Mouse (Mus musculus) MEL (cell line): ENCODE measurements around the gene Irf2bp2. TPM values are rescaled to one million over a fixed set of nuclear protein-coding genes. Genes with fewer than 3 reads are reported as not detected.

Source experiments
- DNase-seq: peaks from one replicate; pipeline ENCODE4 v3.0.0; 2011; ENCODE audit warnings: low read depth, low spot score
- H3K27ac ChIP-seq: 2 replicates; pipeline ENCODE4 v1.5.1; 2012; ENCODE audit warnings: low read depth, mild to moderate bottlenecking, control low read depth, low read length, moderate library complexity; ENCODE audit not compliant: control insufficient read depth
- H3K27me3 ChIP-seq, 2 experiments: fragments of 150-350 bp in 1 of 2; sonication (generic) in 1 of 2; 2 replicates each; pipeline ENCODE4 v1.6.1; 2012; ENCODE audit warnings: low read length in 2 of 2, mild to moderate bottlenecking in 2 of 2, improper control_type of control experiment in 1 of 2, moderate library complexity in 1 of 2; ENCODE audit not compliant: insufficient read depth in 2 of 2, control insufficient read depth in 1 of 2
- H3K36me3 ChIP-seq, 2 experiments: 2 replicates each; pipeline ENCODE4 v1.6.1; 2012 to 2014; ENCODE audit warnings: low read length in 2 of 2, improper control_type of control experiment in 1 of 2, inconsistent platforms in 1 of 2, mild to moderate bottlenecking in 1 of 2; ENCODE audit not compliant: insufficient read depth in 2 of 2, control insufficient read depth in 1 of 2
- H3K4me1 ChIP-seq, 2 experiments: fragments of 150-350 bp in 1 of 2; sonication (generic) in 1 of 2; 2 replicates each; pipeline ENCODE4 v1.6.1; 2012; ENCODE audit warnings: low read length in 2 of 2, improper control_type of control experiment in 1 of 2, mild to moderate bottlenecking in 1 of 2; ENCODE audit not compliant: insufficient read depth in 2 of 2, control insufficient read depth in 1 of 2
- H3K4me3 ChIP-seq, 2 experiments: fragments of 150-350 bp in 1 of 2; sonication (generic) in 1 of 2; 2 replicates each; pipeline ENCODE4 v1.5.1; 2012; ENCODE audit warnings: low read depth in 2 of 2, low read length in 2 of 2, mild to moderate bottlenecking in 2 of 2, moderate library complexity in 2 of 2, control low read depth in 1 of 2, improper control_type of control experiment in 1 of 2; ENCODE audit not compliant: control insufficient read depth in 1 of 2, insufficient read depth in 1 of 2
- H3K79me2 ChIP-seq: 2 replicates; pipeline ENCODE4 v1.6.1; 2012; ENCODE audit warnings: mild to moderate bottlenecking, low read length, moderate library complexity; ENCODE audit not compliant: control insufficient read depth, poor library complexity, insufficient read depth
- H3K9ac ChIP-seq: 2 replicates; pipeline ENCODE4 v1.6.1; 2012; ENCODE audit warnings: low read depth, mild to moderate bottlenecking, control low read depth, low read length, moderate library complexity; ENCODE audit not compliant: control insufficient read depth, poor library complexity, severe bottlenecking
- H3K9me3 ChIP-seq: fragments of 150-350 bp; sonication (generic); replicated peaks from 2 replicates; pipeline ENCODE4 v1.6.1; 2012; ENCODE audit warnings: mild to moderate bottlenecking, low read length, improper control_type of control experiment, moderate library complexity; ENCODE audit not compliant: insufficient read depth
- CHD1 ChIP-seq: IDR thresholded peaks from 2 replicates; pipeline ENCODE4 v1.6.1; 2012; ENCODE audit warnings: low read depth, mild to moderate bottlenecking, inconsistent platforms, low read length, improper control_type of control experiment
- CHD2 ChIP-seq: IDR thresholded peaks from 2 replicates; pipeline ENCODE4 v1.6.1; 2011; ENCODE audit warnings: low read length, improper control_type of control experiment
- EP300 ChIP-seq, 2 experiments: IDR thresholded peaks; 2 replicates each; pipeline ENCODE4 v1.6.1; 2011; ENCODE audit warnings: improper control_type of control experiment in 2 of 2, low read length in 2 of 2, low read depth in 1 of 2, mild to moderate bottlenecking in 1 of 2
- ETS1 ChIP-seq: IDR thresholded peaks from 2 replicates; pipeline ENCODE4 v1.6.1; 2012; ENCODE audit warnings: low read depth, mild to moderate bottlenecking, inconsistent platforms, low read length, improper control_type of control experiment, moderate library complexity
- GATA1 ChIP-seq: IDR thresholded peaks from 2 replicates; pipeline ENCODE4 v1.6.1; 2011; ENCODE audit warnings: low read depth, low read length, improper control_type of control experiment
- MAZ ChIP-seq: IDR thresholded peaks from 2 replicates; pipeline ENCODE4 v1.6.1; 2012; ENCODE audit warnings: low read depth, mild to moderate bottlenecking, inconsistent platforms, low read length, improper control_type of control experiment
- MEF2A ChIP-seq: IDR thresholded peaks from 2 replicates; pipeline ENCODE4 v1.6.1; 2014; ENCODE audit warnings: low read depth, mild to moderate bottlenecking, inconsistent platforms, low read length, improper control_type of control experiment; ENCODE audit not compliant: poor library complexity, insufficient replicate concordance, severe bottlenecking; ENCODE audit errors: extremely low read depth
- MXI1 ChIP-seq: IDR thresholded peaks from 2 replicates; pipeline ENCODE4 v1.6.1; 2011; ENCODE audit warnings: mild to moderate bottlenecking, low read depth, low read length, improper control_type of control experiment
- MYB ChIP-seq: IDR thresholded peaks from 2 replicates; pipeline ENCODE4 v1.6.1; 2011; ENCODE audit warnings: mild to moderate bottlenecking, low read depth, low read length, improper control_type of control experiment
- NELFE ChIP-seq: IDR thresholded peaks from 2 replicates; pipeline ENCODE4 v1.6.1; 2011; ENCODE audit warnings: low read depth, low read length, improper control_type of control experiment
- POLR2AphosphoS2 ChIP-seq: IDR thresholded peaks from 2 replicates; pipeline ENCODE4 v1.6.1; 2011; ENCODE audit warnings: low read length, improper control_type of control experiment
- SIN3A ChIP-seq: IDR thresholded peaks from 2 replicates; pipeline ENCODE4 v1.6.1; 2012; ENCODE audit warnings: low read length, improper control_type of control experiment, inconsistent platforms
- TAL1 ChIP-seq: IDR thresholded peaks from 2 replicates; pipeline ENCODE4 v1.6.1; 2012; ENCODE audit warnings: mild to moderate bottlenecking, inconsistent platforms, low read length, moderate library complexity, mixed read lengths
- TBP ChIP-seq: IDR thresholded peaks from 2 replicates; pipeline ENCODE4 v1.8.0; 2011; ENCODE audit warnings: low read depth, low read length, improper control_type of control experiment
- TCF12 ChIP-seq: IDR thresholded peaks from 2 replicates; pipeline ENCODE4 v1.6.1; 2014; ENCODE audit warnings: low read depth, mild to moderate bottlenecking, inconsistent platforms, low read length, improper control_type of control experiment, moderate library complexity
- UBTF ChIP-seq: IDR thresholded peaks from 2 replicates; pipeline ENCODE4 v1.6.1; 2012; ENCODE audit warnings: low read depth, mild to moderate bottlenecking, inconsistent platforms, low read length, improper control_type of control experiment, moderate library complexity, borderline replicate concordance; ENCODE audit not compliant: insufficient read depth
- polyA plus RNA-seq, 2 experiments: library from polyadenylated mRNA; stranded (reverse) in 1 of 2; unstranded in 1 of 2; fragments of >175 nt in 1 of 2; fragments of >200 nt in 1 of 2; gene quantifications; 2 replicates each; pipeline versions ENCODE4 v1.2.1 to v1.2.4; 2012; ENCODE audit warnings: low replicate concordance in 2 of 2, low read depth in 1 of 2; ENCODE audit not compliant: insufficient read length in 2 of 2, insufficient read depth in 1 of 2, missing spikeins in 1 of 2
- total RNA-seq: library from RNA; depleted of rRNA; stranded (reverse); fragments of 300-350 nt; gene quantifications from 2 replicates; pipeline ENCODE4 v1.2.3, GENCODE M21; 2012

Gene Irf2bp2
- total and polyA plus RNA-seq, 3 experiments, result 17.1 to 30.4 TPM; not detected in 1

DNA sequence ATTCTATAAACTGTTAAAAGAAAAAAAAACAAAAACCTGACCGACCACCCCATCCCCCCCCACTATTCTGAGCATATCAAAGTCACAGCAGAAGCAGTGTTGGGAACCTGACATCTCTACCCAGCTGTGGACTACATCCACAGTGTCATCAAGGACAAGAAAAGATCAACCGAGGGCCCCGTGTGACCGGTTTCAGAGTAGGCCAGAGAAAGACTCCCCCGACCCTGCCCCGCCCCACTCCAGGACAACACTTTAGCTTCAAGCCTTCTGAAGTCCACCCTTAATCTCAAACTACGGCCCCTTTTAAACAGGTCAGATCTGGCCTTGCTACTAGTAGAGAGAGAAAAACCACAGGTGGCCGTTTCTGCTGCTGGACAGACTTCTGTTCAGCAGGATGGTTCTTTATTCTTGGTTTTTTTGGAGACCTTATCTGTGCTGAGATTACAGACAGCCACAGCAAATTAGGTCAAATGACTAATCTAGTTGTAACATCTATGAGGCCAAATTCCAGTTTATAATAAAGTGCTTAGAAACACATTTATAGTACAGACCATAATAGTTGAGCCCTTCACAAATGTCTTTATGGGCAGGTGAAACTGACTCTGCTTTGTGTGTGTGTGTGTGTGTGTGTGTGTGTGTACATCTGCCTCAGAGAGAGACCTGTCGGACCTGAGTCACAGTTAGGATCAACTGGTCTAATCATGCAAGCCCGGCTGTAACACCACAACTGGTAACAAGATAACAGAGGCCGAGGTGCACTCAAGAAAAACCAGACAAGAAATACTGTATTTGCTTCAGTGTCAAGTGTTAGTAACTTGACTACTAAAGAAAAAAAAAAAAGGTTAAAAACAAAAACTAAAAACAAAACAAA is 4.9 kb downstream of the Irf2bp2 start:
- no peaks in the 10 kb centered on the region for H3K27me3 ChIP-seq
- H3K36me3 ChIP-seq, result peaks cover 19 to 36% of the 10 kb centered on the region in 2 experiments
- no peak for TF ChIP-seq UBTF
- TF ChIP-seq POLR2AphosphoS2, result 0 out of 2 replicates have a peak, but pooled peaks have one; percentile 57
- TF ChIP-seq GATA1, result peak; percentile 72
- TF ChIP-seq ETS1, result peak; percentile 87
- TF ChIP-seq MYB, result no peak
- peak; percentile 21; the same call in 1 of the 2 replicates for TF ChIP-seq MXI1
- no peak for TF ChIP-seq NELFE
- peak; percentile 76 for TF ChIP-seq TAL1
- TF ChIP-seq TCF12, result peak; percentile 80
- TF ChIP-seq MEF2A, result no peak
- TF ChIP-seq TBP, result peak; percentile 11; the same call in 1 of the 2 replicates
- no peak; the same call in 1 of the 2 replicates for TF ChIP-seq CHD2
- TF ChIP-seq EP300 (IDR thresholded peaks at IDR 0.05; ENCODE audit: low read depth in 1 of 2, low read length in 2 of 2), result peak; percentile 54 to 82
- TF ChIP-seq SIN3A, result peak; percentile 61
- DNase-seq, result peak; percentile 77
- peaks cover 76% of the 10 kb centered on the region for H3K79me2 ChIP-seq
- no peaks in the 10 kb centered on the region for H3K9me3 ChIP-seq
- H3K9ac ChIP-seq, result peak overlapping the region; percentile 88
- H3K4me1 ChIP-seq, result peaks cover 9 to 18% of the 10 kb centered on the region in 2 experiments; a peak in 3 of 4 replicates
- H3K4me3 ChIP-seq, result peak overlapping the region; percentile 90 to 97
- peak overlapping the region; percentile 70 for H3K27ac ChIP-seq

DNA sequence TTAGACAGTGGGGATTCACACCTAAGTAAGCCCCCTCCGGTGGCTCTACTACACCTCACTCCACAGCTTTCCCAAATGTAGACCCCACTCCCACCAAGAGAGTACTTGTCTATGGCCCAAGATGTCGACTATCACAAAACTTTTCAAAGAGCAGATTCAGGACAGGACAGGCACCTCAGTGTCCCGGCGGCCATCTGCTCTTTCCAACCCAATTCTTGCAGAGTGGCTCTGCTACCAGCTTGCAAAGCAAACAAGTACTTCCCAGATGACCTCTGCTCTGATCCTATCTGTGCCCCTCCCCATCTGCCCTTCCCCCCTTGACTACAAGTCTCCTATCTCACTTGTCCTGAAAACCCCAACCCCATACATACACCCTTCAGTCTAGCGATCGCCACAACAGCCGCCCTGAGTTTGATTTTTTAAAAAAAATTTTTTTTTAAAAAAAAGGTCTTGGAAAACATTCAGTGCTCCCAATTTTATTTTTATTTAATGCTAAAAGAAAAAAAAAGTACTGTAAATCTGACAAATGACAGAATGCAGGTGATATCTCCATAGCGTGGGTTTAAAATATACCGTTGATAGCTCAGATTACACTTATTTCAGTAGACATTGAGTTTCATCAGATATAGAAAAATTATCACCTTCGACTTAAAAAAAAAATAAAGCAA is 5.8 kb downstream of the Irf2bp2 start:
- Histone ChIP-seq H3K79me2 (peaks cover 70% of the 10 kb centered on the region), H3K27me3 (no peaks in the 10 kb centered on the region), H3K9me3 (no peaks in the 10 kb centered on the region), H3K9ac (peak overlapping the region; percentile 88), H3K36me3 (peaks cover 19 to 36% of the 10 kb centered on the region in 2 experiments), H3K4me1 (peaks cover 9 to 26% of the 10 kb centered on the region in 2 experiments; a peak in 3 of 4 replicates), H3K27ac (peak overlapping the region; percentile 51), H3K4me3 (peak overlapping the region; percentile 90 to 97)
- TF ChIP-seq MEF2A, result no peak
- TF ChIP-seq ETS1, result peak; percentile 27; the same call in 1 of the 2 replicates
- no peak for TF ChIP-seq GATA1
- TF ChIP-seq MAZ, result no peak
- TF ChIP-seq SIN3A, result peak; percentile 21; the same call in 1 of the 2 replicates
- peak; percentile 96 for TF ChIP-seq CHD1
- peak; percentile 32 for DNase-seq
